Mouse (Mus musculus): ENCODE results near the gene Tmem19.

Gene Tmem19

GRCm38 (mm10) chr10:115309191-115309590 lies 53.1 kb downstream of the Tmem19 start:
- DNase-seq = no peak

GRCm38 (mm10) chr10:115307331-115307875 lies 54.9 kb downstream of the Tmem19 start:
- no peak for DNase-seq

GRCm38 (mm10) chr10:115298683-115299082 lies 63.6 kb downstream of the Tmem19 start:
- no peak for DNase-seq

DNA sequence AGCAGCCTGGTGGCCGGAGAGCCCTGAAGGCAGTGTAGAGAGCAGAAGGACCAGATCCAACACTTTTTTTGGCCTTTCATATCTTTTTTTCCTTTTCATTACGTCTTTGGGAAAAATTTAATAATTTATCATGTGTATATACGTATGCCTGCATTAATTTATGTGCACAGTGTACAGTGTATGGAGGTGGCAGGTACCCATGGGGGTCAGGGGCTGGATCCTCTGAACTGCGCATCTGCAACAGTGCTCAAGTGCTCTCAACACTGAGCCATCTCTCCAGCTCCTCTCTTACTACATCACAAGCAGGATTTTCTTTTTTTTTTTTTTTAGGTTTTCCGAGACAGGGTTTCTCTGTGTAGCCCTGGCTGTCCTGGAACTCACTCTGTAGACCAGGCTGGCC lies 64.7 kb downstream of the Tmem19 start:
- no peak for DNase-seq

DNA sequence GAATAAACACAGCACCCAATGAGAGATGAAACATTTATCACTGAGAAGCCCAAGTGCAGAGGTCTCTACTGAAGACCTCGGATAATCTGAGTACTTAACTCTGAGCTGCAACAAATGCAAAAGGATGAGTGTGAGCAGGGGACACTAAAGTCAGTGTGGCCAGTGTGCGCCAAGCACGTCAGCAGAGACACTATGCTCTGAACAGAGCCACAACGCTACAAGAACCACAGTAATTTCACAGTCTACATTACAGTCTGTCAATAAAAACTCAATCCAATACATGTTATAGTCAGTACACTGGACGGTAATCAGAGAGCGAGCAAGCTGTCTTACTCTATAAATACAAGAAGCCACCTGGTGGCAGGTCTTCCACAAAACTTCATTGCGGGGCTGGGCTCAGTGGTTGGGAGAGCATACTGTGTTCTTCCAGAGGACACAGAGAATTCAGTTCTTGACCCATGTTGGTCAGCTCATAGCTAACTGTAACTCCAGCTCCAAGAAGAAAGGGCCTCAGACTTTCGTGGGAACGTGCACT lies 65.8 kb downstream of the Tmem19 start:
- DNase-seq = no peak

- no peak for DNase-seq
These were observed 67.1 kb downstream of the Tmem19 start for GRCm38 (mm10) chr10:115295162-115295561.

DNA sequence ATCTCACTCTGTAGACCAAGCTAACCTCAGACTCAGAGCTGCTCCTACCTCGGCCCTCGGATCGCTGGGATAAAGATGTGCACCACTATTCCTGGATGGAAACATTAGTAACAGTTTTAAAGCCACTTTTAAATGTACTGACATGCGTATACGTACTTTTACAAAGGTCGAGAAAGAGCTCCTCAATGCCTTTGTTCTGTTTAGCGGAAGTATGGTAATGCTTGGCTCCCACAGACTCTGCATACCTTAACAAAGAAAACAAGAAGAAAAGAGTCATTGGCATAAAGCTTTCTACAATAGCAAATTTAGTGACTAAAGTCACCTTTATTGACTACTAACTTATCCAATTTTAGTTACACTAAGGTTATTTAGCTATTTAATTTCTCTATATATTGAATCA lies 67.6 kb downstream of the Tmem19 start:
- no peak for DNase-seq

GRCm38 (mm10) chr10:115293946-115294345 lies 68.4 kb downstream of the Tmem19 start:
- DNase-seq = no peak

GRCm38 (mm10) chr10:115290671-115291070 lies 71.6 kb downstream of the Tmem19 start:
- no peak for DNase-seq
